In the genomic region with DNA sequence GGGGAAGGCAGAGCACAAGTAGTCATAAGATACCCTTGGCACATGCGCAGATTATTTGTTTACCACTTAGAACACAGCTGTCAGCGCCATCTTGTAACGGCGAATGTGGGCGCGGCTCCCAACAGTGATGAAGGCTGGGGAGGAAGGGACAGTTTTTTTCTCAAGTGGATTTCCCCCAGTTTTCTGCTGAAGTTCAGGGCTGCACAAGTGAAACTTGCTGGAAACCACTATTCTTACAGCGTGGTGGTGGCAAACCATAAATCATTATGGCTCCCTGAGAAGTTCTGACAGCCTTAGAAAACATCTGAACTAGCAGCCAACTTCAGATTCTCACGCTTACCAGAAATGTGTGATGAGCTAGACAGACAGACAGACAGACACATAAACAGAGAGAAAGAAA, we compare ENCODE assay signal across 7 mouse cellular contexts. TPM values are rescaled to one million over a fixed set of nuclear protein-coding genes. Genes with fewer than 3 reads are reported as not detected.
A peak's percentile ranks its signal among the peaks of the same experiment; 100 is the strongest.
DNase-seq lines count a peak whose midpoint lies in the region; ATAC-seq lines count a peak whose summit lies in the region.
"Had no signal": no experiment of that assay in that cellular context is flagged by ENCODE, and none has a peak within 500 bp of the region (broad histone marks: within the 10 kb centered on the region; RNA-seq: fewer than 3 reads in every experiment).

No protein-coding gene starts in this region.

- peak; percentile 59 for DNase-seq in heart, adult 11 months
- DNase-seq in induced T-regulatory cell, adult 2 months (ENCODE audit: low read depth) = peak; percentile 70

- ATAC-seq in hematopoietic stem cell, adult 5-6 weeks (replicated peaks in 1 of 2; ENCODE audit: insufficient read depth in 1 of 2, low FRiP score in 2 of 2, low TSS enrichment in 1 of 2, low read depth in 1 of 2, poor library complexity in 2 of 2, severe bottlenecking in 2 of 2) = peak; percentile 32 to 37; a peak in 1 of 4 replicates

RNA-seq across cellular contexts. Expression of gene Lztfl1, which starts 32.2 kb away (rescaled TPM):
- 63.3 and 71.5 TPM in 2 replicates for total RNA-seq in hematopoietic stem cell, adult 5-6 weeks (2017)

RNA-seq across cellular contexts. Expression of gene Cxcr6, which starts 56.6 kb away (rescaled TPM):
- 2.9 and 3.4 TPM in 2 replicates for total RNA-seq in hematopoietic stem cell, adult 5-6 weeks (2017)
- total RNA-seq: adrenal gland, postnatal 14 days; adrenal gland, postnatal 25 days; adrenal gland, postnatal 4 days; MEL had no signal
